Mouse (Mus musculus) kidney, adult 10 weeks (tissue): ENCODE results near the gene Taf11. TPM values are rescaled to one million over a fixed set of nuclear protein-coding genes. Genes with fewer than 3 reads are reported as not detected.

Source experiments
- polyA plus RNA-seq: library from polyadenylated mRNA; stranded (reverse); fragments of 350-450 nt; fragmentation: Illumina TruSeq; extraction: RNeasy Lipid Tissue Mini Kit (QIAGEN cat#74804); gene quantifications from one replicate; pipeline ENCODE4 v1.2.3, GENCODE M21; 2014; ENCODE audit warnings: low read depth, low replicate concordance

Gene Taf11
- polyA plus RNA-seq, result 25.2 TPM

DNA sequence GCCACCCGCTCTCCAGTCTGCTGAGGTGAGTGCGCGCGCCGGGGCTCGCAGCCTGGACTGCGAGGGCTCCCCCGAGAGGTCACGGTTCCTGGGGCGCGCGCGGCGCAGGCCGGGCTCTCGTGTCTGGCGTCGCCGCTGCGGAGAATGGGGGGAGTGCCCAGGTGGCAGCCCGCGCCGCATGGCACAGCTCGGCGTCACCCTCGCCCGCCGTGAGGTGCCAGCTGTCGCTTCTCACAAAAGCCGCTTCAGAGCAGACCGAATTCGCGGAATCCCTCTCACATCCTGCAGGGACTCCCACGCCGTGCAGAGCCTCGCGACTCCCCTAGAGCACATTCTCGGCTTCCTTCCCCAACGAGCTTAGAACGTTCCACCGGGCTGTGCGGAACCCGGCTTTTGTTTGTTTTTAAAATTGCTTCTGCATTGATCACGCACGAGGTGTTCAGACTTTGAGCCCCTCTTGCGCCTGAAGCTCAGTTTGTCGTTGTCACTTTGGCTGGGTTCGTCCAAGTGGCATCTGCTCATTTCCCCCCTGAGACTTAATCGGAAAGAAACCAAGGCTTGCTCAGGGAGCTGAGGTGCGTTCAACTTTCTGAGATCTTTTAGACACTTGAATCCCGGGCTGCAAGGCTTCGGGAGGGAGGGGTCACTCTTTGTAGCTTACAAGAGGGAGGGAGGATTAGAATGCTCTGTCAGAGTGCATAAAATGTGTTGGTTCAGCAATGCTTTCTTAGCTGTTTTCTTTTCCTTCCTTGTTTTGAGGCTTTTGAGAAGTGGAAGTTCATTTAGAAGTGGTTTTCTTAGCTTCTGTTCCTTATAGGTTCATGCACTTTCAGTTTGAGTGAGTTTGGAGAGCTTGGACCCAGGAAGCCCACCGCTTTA is at the start of gene Taf11:
Gene Taf11, minus strand, starts transcription at position 223 of the 879 bp plus-strand sequence.

DNA sequence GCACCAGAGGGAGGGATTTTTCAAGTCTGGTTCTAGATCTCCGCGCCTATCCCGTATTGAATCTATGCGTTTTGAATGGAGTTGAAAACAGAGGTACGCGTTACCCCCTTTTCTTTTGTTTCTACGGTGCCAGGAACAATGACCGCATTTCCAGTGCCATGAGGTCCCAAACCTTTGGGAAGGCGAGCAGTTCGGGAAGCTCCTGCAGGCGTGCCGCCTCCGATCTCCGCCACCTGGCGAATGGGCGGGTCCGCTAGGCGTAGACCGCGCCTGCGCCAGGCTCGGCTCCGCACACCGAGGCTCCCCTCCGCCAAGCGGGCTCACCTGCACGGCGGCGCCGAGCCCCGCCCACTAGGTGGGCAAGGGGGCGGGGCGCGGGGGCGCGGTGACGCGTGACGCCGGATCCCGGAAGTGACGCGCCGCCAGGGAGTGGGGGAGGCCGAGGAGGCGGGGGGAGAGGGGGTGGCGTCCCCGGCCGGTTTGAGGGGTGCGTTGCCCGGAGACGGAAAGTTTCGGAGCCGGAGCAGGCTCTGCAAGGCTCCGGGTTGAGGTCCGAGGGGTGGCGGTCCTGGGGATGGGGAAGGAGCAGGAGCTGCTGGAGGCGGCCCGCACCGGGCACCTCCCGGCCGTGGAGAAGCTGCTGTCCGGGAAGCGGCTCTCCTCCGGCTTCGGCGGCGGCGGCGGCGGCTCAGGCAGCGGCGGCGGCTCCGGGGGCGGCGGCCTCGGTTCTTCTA is 589 bp downstream of the Taf11 start, which contains the start of gene Anks1:
Gene Anks1, plus strand, starts transcription at position 419 of the 734 bp plus-strand sequence.

GRCm38 (mm10) chr17:27856265-27856797 is 53.3 kb downstream of the Taf11 start, which contains the start of gene Uhrf1bp1:
Gene Uhrf1bp1, plus strand, starts transcription at chr17:27856441.

Other genes starting within 250 kb of the Taf11 start
- not detected for gene Spdef, start 180.9 kb downstream of the Taf11 start, polyA plus RNA-seq
- gene D17Wsu92e, start 89.2 kb downstream of the Taf11 start, polyA plus RNA-seq, result 82.3 TPM
- gene Snrpc, start 71.7 kb downstream of the Taf11 start, polyA plus RNA-seq, result 28.2 TPM
- 3.7 TPM for gene Uhrf1bp1, start 53.4 kb downstream of the Taf11 start, polyA plus RNA-seq
- gene Anks1, start 538 bp downstream of the Taf11 start, polyA plus RNA-seq, result 3.0 TPM
- gene Tcp11, start 170.8 kb upstream of the Taf11 start, polyA plus RNA-seq, result not detected
- 0.77 TPM for gene Scube3, start 232.3 kb upstream of the Taf11 start, polyA plus RNA-seq